Mouse (Mus musculus) kidney, embryonic 14.5 days (tissue): ENCODE measurements around the gene Atrip. TPM values are rescaled to one million over a fixed set of nuclear protein-coding genes. Genes with fewer than 3 reads are reported as not detected.
A peak's percentile ranks its signal among the peaks of the same experiment; 100 is the strongest.

Experiments used
- ATAC-seq: fragments of 200-750 bp; cut with Nextera tagmentation; 2 replicates; pipeline ENCODE4 v1.8.0; 2017; ENCODE audit warnings: moderate number of reproducible peaks, mild to moderate bottlenecking, moderate TSS enrichment, moderate library complexity; ENCODE audit not compliant: low FRiP score, low TSS enrichment
- H3K27ac ChIP-seq: fragments of 300-500 bp; sonication (generic); 2 replicates; pipeline ENCODE4 v1.5.1; 2014; ENCODE audit warnings: low read depth, mild to moderate bottlenecking, low read length, moderate library complexity, mixed read lengths
- H3K27me3 ChIP-seq: fragments of 300-500 bp; sonication (generic); 2 replicates; pipeline ENCODE4 v1.6.1; 2014; ENCODE audit warnings: mild to moderate bottlenecking, low read length; ENCODE audit not compliant: control insufficient read depth, insufficient read depth
- H3K36me3 ChIP-seq: fragments of 300-500 bp; sonication (generic); 2 replicates; pipeline ENCODE4 v1.6.1; 2014; ENCODE audit warnings: low read length, mixed read lengths; ENCODE audit not compliant: control insufficient read depth, insufficient read depth
- H3K4me1 ChIP-seq: fragments of 300-500 bp; sonication (generic); 2 replicates; pipeline ENCODE4 v1.6.1; 2014; ENCODE audit warnings: low read length, mixed read lengths; ENCODE audit not compliant: control insufficient read depth, insufficient read depth
- H3K4me2 ChIP-seq: fragments of 300-500 bp; sonication (generic); replicated peaks from 2 replicates; pipeline ENCODE4 v1.6.1; 2014; ENCODE audit warnings: low read depth, mild to moderate bottlenecking, low read length
- H3K4me3 ChIP-seq: fragments of 300-500 bp; sonication (generic); 2 replicates; pipeline ENCODE4 v1.5.1; 2014; ENCODE audit warnings: mild to moderate bottlenecking, low read length
- H3K9ac ChIP-seq: fragments of 300-500 bp; sonication (generic); 2 replicates; pipeline ENCODE4 v1.6.1; 2014; ENCODE audit warnings: low read depth, mild to moderate bottlenecking, low read length, moderate library complexity
- H3K9me3 ChIP-seq: fragments of 300-500 bp; sonication (generic); 2 replicates; pipeline ENCODE4 v1.6.1; 2016; ENCODE audit warnings: low read length; ENCODE audit not compliant: control insufficient read depth
- WGBS: fragments of 180-500 bp; shearing (Covaris S2); extraction: QIAGEN DNeasy Blood & Tissue Kit; methylation state at CpG from one replicate; pipeline ENCODE4 v1.1.7; 2014; 5-methylcytosine and 5-hydroxymethylcytosine counted together
- polyA plus RNA-seq: library from polyadenylated mRNA; unstranded; fragments of >200 nt; fragmentation: Nextera tagmentation; extraction: Ambion mirVana; gene quantifications from 2 replicates; pipeline ENCODE4 v1.2.1, GENCODE M21; 2014

The Atrip gene
- polyA plus RNA-seq, 1 experiment from 2014 or later, result 30.7 TPM

DNA sequence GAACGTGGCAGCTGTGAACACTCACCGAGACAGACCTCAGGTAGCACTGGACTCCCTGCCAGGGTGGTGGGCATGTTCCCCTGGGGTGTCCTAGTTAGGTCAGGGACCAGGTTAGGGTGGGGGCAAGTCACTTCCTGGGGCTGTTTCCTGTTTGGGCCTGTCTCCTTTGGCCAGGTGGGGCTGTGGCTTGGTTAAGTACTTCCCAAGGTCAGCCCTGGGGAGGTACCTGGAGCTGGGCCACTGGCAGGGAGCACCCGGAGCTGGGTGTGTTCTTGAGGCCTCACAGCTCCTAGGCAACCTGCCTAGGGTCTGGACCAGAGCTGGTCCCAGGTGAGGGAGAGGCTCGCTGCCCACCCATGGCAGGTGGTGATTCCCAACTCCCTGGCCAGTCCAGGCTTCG, 45.0 kb downstream of the Atrip start:
- no peak for ATAC-seq
- WGBS, result 73% methylated on average over 5 of the region's 5 CpGs

DNA sequence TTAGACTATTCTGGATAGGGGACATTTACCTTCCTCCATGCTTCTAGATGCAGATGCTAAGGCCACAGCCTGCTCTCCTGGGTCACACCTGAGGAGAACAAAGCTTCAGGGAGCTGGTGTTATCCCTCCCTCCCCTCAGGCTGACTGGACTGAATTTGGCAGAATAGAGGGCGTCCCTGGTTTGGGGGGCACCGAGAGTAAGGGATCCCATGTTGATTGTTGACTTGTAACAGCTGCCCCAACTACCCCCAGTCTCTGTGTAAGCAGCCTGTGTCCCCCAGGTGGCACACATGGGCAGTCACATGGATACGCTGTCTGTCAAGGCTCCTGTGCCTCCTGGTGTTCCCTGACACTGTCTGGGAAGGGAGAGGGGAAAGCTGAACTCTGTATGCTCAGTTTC, 45.5 kb downstream of the Atrip start:
- ATAC-seq, result no peak
- Histone ChIP-seq H3K4me3 (no peak overlapping the region), H3K36me3 (peaks cover 3% of the 10 kb centered on the region; the same call in 1 of the 2 replicates), H3K4me2 (no peak overlapping the region), H3K27me3 (no peaks in the 10 kb centered on the region), H3K9me3 (no peaks in the 10 kb centered on the region), H3K4me1 (no peaks in the 10 kb centered on the region), H3K9ac (no peak overlapping the region), H3K27ac (no peak overlapping the region)
- WGBS, result 61% methylated on average over 3 of the region's 3 CpGs

More for the DNA sequence above, 45.0 kb downstream of the Atrip start:
- no peaks in the 10 kb centered on the region for H3K9me3 ChIP-seq
- H3K36me3 ChIP-seq, result peaks cover 3% of the 10 kb centered on the region; the same call in 1 of the 2 replicates
- H3K27ac ChIP-seq, result no peak overlapping the region
- H3K4me1 ChIP-seq, result no peaks in the 10 kb centered on the region
- no peak overlapping the region for H3K4me3 ChIP-seq
- no peak overlapping the region for H3K4me2 ChIP-seq
- H3K9ac ChIP-seq, result no peak overlapping the region
- H3K27me3 ChIP-seq, result no peaks in the 10 kb centered on the region

GRCm38 (mm10) chr9:109027521-109027920, 46.4 kb downstream of the Atrip start:
- Histone ChIP-seq H3K27ac (no peak overlapping the region), H3K27me3 (no peaks in the 10 kb centered on the region), H3K9me3 (no peaks in the 10 kb centered on the region), H3K36me3 (peaks cover 3% of the 10 kb centered on the region; the same call in 1 of the 2 replicates), H3K4me2 (no peak overlapping the region), H3K9ac (no peak overlapping the region), H3K4me3 (no peak overlapping the region), H3K4me1 (no peaks in the 10 kb centered on the region)
- 78% methylated on average over 8 of the region's 8 CpGs for WGBS
- no peak for ATAC-seq

- no peak for ATAC-seq
- Histone ChIP-seq H3K9ac (no peak overlapping the region), H3K4me1 (no peaks in the 10 kb centered on the region), H3K9me3 (no peaks in the 10 kb centered on the region), H3K4me3 (no peak overlapping the region), H3K4me2 (no peak overlapping the region), H3K27me3 (no peaks in the 10 kb centered on the region), H3K27ac (no peak overlapping the region), H3K36me3 (no peaks in the 10 kb centered on the region)
- WGBS, result 86% methylated on average over 17 of the region's 17 CpGs
Observed at GRCm38 (mm10) chr9:109022866-109023685, 50.8 kb downstream of the Atrip start.

DNA sequence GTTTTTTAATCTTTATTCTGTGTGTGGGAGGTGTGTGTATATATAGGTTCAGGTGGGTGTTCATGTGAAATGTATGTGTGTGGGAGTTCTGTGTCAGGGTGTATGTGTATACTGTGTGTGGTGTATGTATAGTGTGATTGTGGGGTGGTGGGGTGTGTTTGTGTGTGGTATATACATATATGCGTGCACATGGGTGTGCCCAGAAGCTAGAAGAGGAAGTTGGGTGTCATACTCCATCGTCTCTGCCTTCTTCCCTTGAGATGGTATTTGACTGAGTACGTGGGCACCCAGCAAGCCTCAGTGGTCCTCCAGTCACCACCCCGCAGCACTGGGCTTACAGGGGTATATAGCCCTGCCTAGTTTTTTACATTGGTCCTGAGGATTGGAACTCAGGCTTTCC, 52.5 kb downstream of the Atrip start:
- Histone ChIP-seq H3K36me3 (no peaks in the 10 kb centered on the region), H3K4me2 (no peak overlapping the region), H3K4me1 (no peaks in the 10 kb centered on the region), H3K9ac (no peak overlapping the region), H3K27me3 (no peaks in the 10 kb centered on the region), H3K9me3 (no peaks in the 10 kb centered on the region), H3K27ac (no peak overlapping the region), H3K4me3 (no peak overlapping the region)
- no peak for ATAC-seq
- WGBS, result 87% methylated on average over 4 of the region's 4 CpGs

DNA sequence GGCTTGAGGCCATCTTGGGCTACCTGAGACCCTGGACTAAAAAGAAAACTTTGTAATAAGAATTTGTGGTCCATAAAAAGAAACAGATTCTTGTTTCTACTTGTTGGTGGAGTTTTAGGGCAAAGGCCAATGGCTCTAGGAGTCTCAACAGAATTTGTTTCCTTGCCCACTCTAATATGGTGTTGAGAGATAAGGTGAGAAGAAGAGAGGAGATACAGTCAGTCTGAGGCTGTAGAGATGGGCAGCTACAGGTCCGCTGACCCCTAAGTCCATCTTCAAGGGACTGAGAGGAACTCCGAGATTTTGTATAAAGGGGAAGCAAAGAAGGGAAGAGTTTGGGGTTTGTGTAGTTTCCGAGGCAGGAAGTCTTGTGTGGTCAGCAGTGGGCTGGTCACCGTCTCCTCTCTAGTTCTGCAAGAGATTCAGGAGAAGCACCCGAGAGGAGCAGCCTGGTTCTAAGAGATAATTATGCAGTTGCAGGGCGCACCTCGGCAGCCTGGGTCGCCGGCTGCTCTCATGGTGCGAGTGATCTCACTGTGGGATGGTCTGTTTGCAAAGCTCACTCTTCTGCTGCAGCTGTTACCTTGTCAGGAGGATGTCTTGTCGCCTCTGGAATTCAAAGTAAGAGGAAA, 56.8 kb downstream of the Atrip start:
- no peaks in the 10 kb centered on the region for H3K4me1 ChIP-seq
- WGBS, result 59% methylated on average over 11 of the region's 11 CpGs

GRCm38 (mm10) chr9:109015397-109015796, 58.5 kb downstream of the Atrip start:
- no peaks in the 10 kb centered on the region for H3K9me3 ChIP-seq
- H3K4me2 ChIP-seq, result no peak overlapping the region
- 48% methylated on average over 8 of the region's 8 CpGs for WGBS
- no peak for ATAC-seq
- no peaks in the 10 kb centered on the region for H3K4me1 ChIP-seq
- no peak overlapping the region for H3K9ac ChIP-seq
- H3K27me3 ChIP-seq, result no peaks in the 10 kb centered on the region
- H3K36me3 ChIP-seq, result no peaks in the 10 kb centered on the region
- H3K4me3 ChIP-seq, result no peak overlapping the region
- H3K27ac ChIP-seq, result no peak overlapping the region

More for the DNA sequence above, 56.8 kb downstream of the Atrip start:
- Histone ChIP-seq H3K27ac (no peak overlapping the region), H3K27me3 (no peaks in the 10 kb centered on the region), H3K36me3 (no peaks in the 10 kb centered on the region), H3K9ac (no peak overlapping the region), H3K4me3 (no peak overlapping the region), H3K9me3 (no peaks in the 10 kb centered on the region), H3K4me2 (no peak overlapping the region)
- no peak for ATAC-seq

DNA sequence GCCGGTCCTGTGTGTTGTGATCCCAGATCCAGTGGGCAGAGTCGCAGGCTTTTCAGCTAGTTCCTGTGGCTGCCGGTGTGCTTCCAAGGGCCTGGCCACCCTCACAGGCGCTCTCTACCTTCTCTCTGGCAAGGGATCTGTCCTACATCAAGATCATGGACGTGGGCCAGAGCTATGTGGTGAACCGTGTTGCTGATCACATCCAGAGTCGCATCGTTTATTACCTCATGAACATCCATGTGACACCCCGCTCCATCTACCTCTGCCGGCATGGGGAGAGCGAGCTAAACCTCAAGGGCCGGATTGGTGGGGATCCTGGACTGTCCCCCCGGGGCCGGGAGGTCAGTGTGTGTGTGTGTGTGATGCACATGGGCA, 63.6 kb downstream of the Atrip start:
- Histone ChIP-seq H3K27ac (no peak overlapping the region), H3K4me2 (no peak overlapping the region), H3K9ac (no peak overlapping the region), H3K4me3 (no peak overlapping the region), H3K27me3 (no peaks in the 10 kb centered on the region), H3K4me1 (no peaks in the 10 kb centered on the region), H3K36me3 (no peaks in the 10 kb centered on the region), H3K9me3 (no peaks in the 10 kb centered on the region)
- 75% methylated on average over 14 of the region's 14 CpGs for WGBS
- ATAC-seq, result no peak

GRCm38 (mm10) chr9:109009636-109010315, 64.1 kb downstream of the Atrip start:
- WGBS, result 30% methylated on average over 17 of the region's 17 CpGs
- H3K27ac ChIP-seq, result no peak overlapping the region
- no peak overlapping the region for H3K4me2 ChIP-seq
- H3K4me3 ChIP-seq, result no peak overlapping the region
- H3K27me3 ChIP-seq, result no peaks in the 10 kb centered on the region
- no peaks in the 10 kb centered on the region for H3K4me1 ChIP-seq
- no peak overlapping the region for H3K9ac ChIP-seq
- no peaks in the 10 kb centered on the region for H3K9me3 ChIP-seq
- peak; percentile 26; the same call in 1 of the 2 replicates for ATAC-seq
- H3K36me3 ChIP-seq, result no peaks in the 10 kb centered on the region
